Mouse (Mus musculus): ENCODE results near the gene Cnksr1. TPM values are rescaled to one million over a fixed set of nuclear protein-coding genes. Genes with fewer than 3 reads are reported as not detected.

Cnksr1 gene
- polyA plus RNA-seq (2012; fragmentation: generic; extraction: Trizol), result under 1 TPM; 0.20 to 0.53 TPM

DNA sequence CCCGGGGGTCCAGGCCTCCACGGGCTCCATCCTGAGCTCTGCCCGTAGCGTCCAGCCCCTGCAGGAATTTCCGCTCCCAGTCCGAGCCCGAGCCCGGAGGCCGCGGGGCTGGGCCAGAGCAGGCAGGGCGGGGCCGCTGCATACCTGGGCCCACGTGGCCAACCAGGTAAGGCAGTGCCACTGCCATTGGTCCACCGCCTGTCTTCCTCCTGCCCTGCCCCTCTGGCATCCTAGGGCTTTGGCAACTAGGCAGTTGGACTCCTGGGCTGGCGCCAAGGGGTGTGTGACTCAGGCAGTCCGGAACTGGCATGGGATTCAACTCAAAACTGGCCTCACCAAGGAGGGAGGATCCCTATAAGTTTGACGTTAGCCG, at the start of gene Cnksr1:
Cnksr1 (minus strand) TSS at position 121 of the 373 bp plus-strand sequence.

DNA sequence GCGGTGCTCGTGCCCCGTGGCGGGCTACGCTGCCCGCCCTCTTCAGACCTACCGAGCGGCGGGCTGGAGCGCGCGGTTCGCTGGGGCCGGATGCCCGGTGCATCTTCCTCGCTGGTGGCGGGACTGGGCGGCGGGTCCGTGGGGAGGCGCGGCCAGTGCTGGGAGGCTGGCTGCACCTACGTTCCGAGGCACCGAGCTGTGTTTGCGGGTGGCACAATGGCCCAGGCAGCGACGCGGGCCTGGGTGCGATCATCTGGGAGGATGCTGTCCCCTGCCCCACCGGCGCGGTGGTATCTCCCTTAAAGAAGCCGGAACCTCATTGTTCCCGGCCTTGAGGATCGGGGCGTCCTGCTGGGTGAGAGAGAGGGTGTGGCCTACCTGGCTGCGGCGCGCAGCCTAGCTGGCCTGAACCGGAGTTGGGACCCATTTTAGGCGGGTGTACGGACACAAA, 49.4 kb upstream of the Cnksr1 start, which contains the start of gene Pdik1l:
Pdik1l (minus strand) TSS at position 321 of the 451 bp plus-strand sequence.

DNA sequence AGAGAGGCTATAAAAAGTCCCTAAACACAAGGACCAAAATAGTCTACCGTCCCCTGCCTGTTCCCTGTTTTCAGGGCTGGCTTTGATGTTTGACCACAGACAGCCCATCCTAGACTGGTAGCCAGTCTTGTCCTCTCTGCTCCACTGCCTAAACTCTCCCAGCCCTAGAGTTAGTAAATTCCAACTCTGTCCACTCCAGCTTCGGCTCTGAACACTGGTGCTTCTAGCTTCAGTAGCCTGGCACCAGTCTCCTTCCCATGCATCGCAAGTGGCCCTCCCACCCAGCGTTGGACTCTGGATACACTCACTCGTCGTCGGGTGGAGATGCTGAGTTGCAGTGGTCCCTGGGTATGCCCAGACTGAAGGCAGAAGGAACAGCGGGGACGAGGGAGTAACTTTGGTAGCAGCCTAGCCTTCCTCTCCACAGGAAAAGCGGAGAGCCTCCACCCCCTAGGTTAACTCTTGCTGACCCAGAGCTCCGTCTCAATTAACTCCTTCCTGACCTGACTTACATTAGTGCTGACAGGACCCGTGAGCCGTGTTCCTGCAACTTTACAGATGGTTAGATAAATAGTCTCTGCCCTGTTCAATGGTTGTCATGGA, 15.6 kb upstream of the Cnksr1 start, which contains the start of gene Grrp1:
Grrp1 (minus strand) TSS at position 385 of the 603 bp plus-strand sequence.

GRCm38 (mm10) chr4:134246719-134247258, 8.6 kb upstream of the Cnksr1 start, which contains the start of gene Gm30191:
Gene Gm30191 (plus strand): TSS chr4:134246935.

DNA sequence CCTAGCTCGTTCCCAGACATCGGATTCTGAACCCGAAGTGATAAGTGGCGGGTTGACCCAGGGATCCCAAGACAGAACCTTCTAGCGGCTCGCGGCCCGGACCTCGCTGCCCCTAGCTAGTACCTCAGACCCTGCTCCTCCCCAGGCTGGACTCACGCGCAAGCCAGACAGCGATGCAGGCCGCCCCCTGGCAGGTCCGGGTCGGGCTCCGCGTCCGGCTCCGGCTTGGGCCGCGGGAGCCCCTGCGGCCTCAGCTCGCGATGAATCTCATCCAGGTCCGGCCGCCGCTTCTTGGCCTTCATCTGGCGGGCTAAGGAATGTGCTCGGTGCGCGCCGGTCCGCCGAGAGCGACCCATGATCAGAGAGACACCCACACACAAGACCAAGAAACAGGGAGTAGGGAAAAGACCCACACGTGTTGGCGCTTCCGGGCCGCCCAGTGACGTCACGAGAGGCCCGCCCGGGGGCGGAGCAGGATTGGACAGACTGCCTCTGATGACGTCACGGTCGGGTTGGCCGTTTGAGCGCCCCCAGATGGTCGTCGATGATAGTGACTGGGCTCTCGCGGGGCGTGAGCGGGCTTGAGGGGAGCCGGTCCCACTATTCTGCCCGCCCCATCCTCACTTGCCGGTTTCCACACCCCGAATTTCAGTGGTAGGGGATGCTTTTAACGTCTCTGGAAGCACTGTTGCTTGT, 7.1 kb upstream of the Cnksr1 start, which contains the start of gene Zfp593:
Zfp593 (minus strand) TSS at position 445 of the 696 bp plus-strand sequence.

GRCm38 (mm10) chr4:134243516-134244250, 5.5 kb upstream of the Cnksr1 start, which contains the start of gene E130218I03Rik:
Gene E130218I03Rik (plus strand): TSS chr4:134243662.

GRCm38 (mm10) chr4:134227194-134227593, 11.0 kb downstream of the Cnksr1 start, which contains the start of gene Catsper4:
Gene Catsper4 (minus strand): TSS chr4:134227383.

DNA sequence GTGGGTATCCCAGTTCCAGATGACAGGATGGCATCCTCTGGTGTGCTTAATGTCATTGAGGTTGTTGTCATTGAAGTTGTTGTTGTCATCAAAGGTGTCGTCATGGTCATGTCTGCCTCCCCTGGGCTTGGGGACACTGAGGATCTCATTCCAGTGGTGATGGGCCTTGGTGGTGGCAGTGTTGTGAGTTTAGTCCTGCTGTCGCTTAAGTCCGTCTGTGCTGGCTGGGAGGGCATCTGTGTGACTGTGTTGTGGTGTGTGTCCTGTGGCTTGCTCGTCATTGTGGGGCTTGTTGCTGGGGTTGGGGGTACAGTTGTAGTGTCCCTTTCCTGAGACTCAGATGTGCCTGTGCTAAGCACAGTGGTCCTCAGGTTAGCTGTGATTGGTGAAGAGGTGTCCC, 35.3 kb downstream of the Cnksr1 start, which contains the start of gene Gm7534:
Gm7534 (minus strand) TSS at position 101 of the 400 bp plus-strand sequence.

Other genes starting within 250 kb of the Cnksr1 start
- gene Dhdds, start 237.5 kb downstream of the Cnksr1 start, polyA plus RNA-seq (2012; fragmentation: generic; extraction: Trizol), result 10 to 100 TPM; 29.7 to 30.1 TPM
- not detected for gene Lin28a, start 219.6 kb downstream of the Cnksr1 start, polyA plus RNA-seq (2012; fragmentation: generic; extraction: Trizol)
- not detected for gene Zfp683, start 184.6 kb downstream of the Cnksr1 start, polyA plus RNA-seq (2012; fragmentation: generic; extraction: Trizol)
- gene Crybg2, start 177.6 kb downstream of the Cnksr1 start, polyA plus RNA-seq (2012; fragmentation: generic; extraction: Trizol), result not detected
- not detected for gene Cd52, start 143.3 kb downstream of the Cnksr1 start, polyA plus RNA-seq (2012; fragmentation: generic; extraction: Trizol)
- gene Ubxn11, start 135.8 kb downstream of the Cnksr1 start, polyA plus RNA-seq (2012; fragmentation: generic; extraction: Trizol), result 1 to 10 TPM; 3.0 to 7.1 TPM
- 100 to 1,000 TPM; 390 to 719 TPM for gene Sh3bgrl3, start 109.6 kb downstream of the Cnksr1 start, polyA plus RNA-seq (2012; fragmentation: generic; extraction: Trizol)
- 1 to 10 TPM; 1.4 to 6.1 TPM for gene Cep85, start 51.3 kb downstream of the Cnksr1 start, polyA plus RNA-seq (2012; fragmentation: generic; extraction: Trizol)
- not detected for gene Gm7534, start 35.4 kb downstream of the Cnksr1 start, polyA plus RNA-seq (2012; fragmentation: generic; extraction: Trizol)
- gene Catsper4, start 11.0 kb downstream of the Cnksr1 start, polyA plus RNA-seq (2012; fragmentation: generic; extraction: Trizol), result not detected
- 10 to 100 TPM in 1 of 2 experiments, under 1 TPM in 1; 0.70 to 21.0 TPM for gene E130218I03Rik, start 5.3 kb upstream of the Cnksr1 start, polyA plus RNA-seq (2012; fragmentation: generic; extraction: Trizol)
- 10 to 100 TPM; 13.5 to 31.5 TPM for gene Zfp593, start 7.2 kb upstream of the Cnksr1 start, polyA plus RNA-seq (2012; fragmentation: generic; extraction: Trizol)
- not detected for gene Gm30191, start 8.5 kb upstream of the Cnksr1 start, polyA plus RNA-seq (2012; fragmentation: generic; extraction: Trizol)
- under 1 TPM in 1 of 2 experiments, not detected in 1; 0.11 TPM for gene Grrp1, start 15.7 kb upstream of the Cnksr1 start, polyA plus RNA-seq (2012; fragmentation: generic; extraction: Trizol)
- 1 to 10 TPM in 1 of 2 experiments, under 1 TPM in 1; 0.23 to 1.9 TPM for gene Pdik1l, start 49.5 kb upstream of the Cnksr1 start, polyA plus RNA-seq (2012; fragmentation: generic; extraction: Trizol)
- gene Trim63, start 76.7 kb upstream of the Cnksr1 start, polyA plus RNA-seq (2012; fragmentation: generic; extraction: Trizol), result under 1 TPM in 1 of 2 experiments, not detected in 1; 0.02 TPM
- not detected for gene Slc30a2, start 104.8 kb upstream of the Cnksr1 start, polyA plus RNA-seq (2012; fragmentation: generic; extraction: Trizol)
- gene Extl1, start 145.5 kb upstream of the Cnksr1 start, polyA plus RNA-seq (2012; fragmentation: generic; extraction: Trizol), result under 1 TPM; 0.04 to 0.12 TPM
- gene Pafah2, start 157.9 kb upstream of the Cnksr1 start, polyA plus RNA-seq (2012; fragmentation: generic; extraction: Trizol), result 10 to 100 TPM in 1 of 2 experiments, 1 to 10 TPM in 1; 2.8 to 18.0 TPM
- gene Stmn1, start 229.9 kb upstream of the Cnksr1 start, polyA plus RNA-seq (2012; fragmentation: generic; extraction: Trizol), result 100 to 1,000 TPM; 356 to 718 TPM

Measured in C3H10T1/2 (cell line).